Mouse (Mus musculus) layer of hippocampus, adult 9-11 months (tissue): ENCODE data around the gene Pnkp.

Source experiments
- DNase-seq: peaks from one replicate; pipeline ENCODE4 v3.0.0; 2022

The Pnkp gene

GRCm38 (mm10) chr7:44857042-44857552 is at the start of gene Pnkp:
Gene Pnkp (plus strand): TSS chr7:44857139.
- peak; percentile 94 for DNase-seq

GRCm38 (mm10) chr7:44808927-44809326 is 48.0 kb upstream of the Pnkp start:
- no peak for DNase-seq

- DNase-seq, result no peak
Measured at GRCm38 (mm10) chr7:44809466-44809865, 47.5 kb upstream of the Pnkp start.

- DNase-seq, result no peak
Measured at GRCm38 (mm10) chr7:44810365-44810764, 46.6 kb upstream of the Pnkp start.

GRCm38 (mm10) chr7:44810819-44811557 is 46.0 kb upstream of the Pnkp start:
- no peak for DNase-seq

- DNase-seq, result no peak
Measured at GRCm38 (mm10) chr7:44812651-44813325, 44.2 kb upstream of the Pnkp start.

- no peak for DNase-seq
Measured at GRCm38 (mm10) chr7:44813985-44814384, 43.0 kb upstream of the Pnkp start.

GRCm38 (mm10) chr7:44814423-44814822 is 42.5 kb upstream of the Pnkp start:
- no peak for DNase-seq

- DNase-seq, result no peak
Measured at GRCm38 (mm10) chr7:44814952-44815553, 41.9 kb upstream of the Pnkp start.

- DNase-seq, result peak; percentile 99
Measured at GRCm38 (mm10) chr7:44815721-44816469, 41.0 kb upstream of the Pnkp start, which contains the start of the genes Nup62 and Il4i1. Gene Nup62 (plus strand): TSS chr7:44816088. Gene Il4i1 (plus strand): TSS chr7:44816387.

- DNase-seq, result no peak
Measured at GRCm38 (mm10) chr7:44816470-44817021, 40.4 kb upstream of the Pnkp start, which contains the start of gene Atf5. Gene Atf5 (minus strand): TSS chr7:44816658.

- DNase-seq, result no peak
Measured at GRCm38 (mm10) chr7:44817441-44817840, 39.5 kb upstream of the Pnkp start.

GRCm38 (mm10) chr7:44818164-44818563 is 38.8 kb upstream of the Pnkp start:
- DNase-seq, result no peak

- no peak for DNase-seq
Measured at GRCm38 (mm10) chr7:44818751-44819235, 38.1 kb upstream of the Pnkp start.

GRCm38 (mm10) chr7:44819391-44819790 is 37.5 kb upstream of the Pnkp start:
- no peak for DNase-seq

GRCm38 (mm10) chr7:44819863-44820262 is 37.1 kb upstream of the Pnkp start:
- no peak for DNase-seq

GRCm38 (mm10) chr7:44820525-44820924 is 36.4 kb upstream of the Pnkp start:
- DNase-seq, result no peak

GRCm38 (mm10) chr7:44821666-44822448 is 35.1 kb upstream of the Pnkp start:
- DNase-seq, result peak; percentile 1

- DNase-seq, result peak; percentile 8
Measured at GRCm38 (mm10) chr7:44823409-44823808, 33.5 kb upstream of the Pnkp start.

- peak; percentile 64 for DNase-seq
Measured at GRCm38 (mm10) chr7:44824872-44825271, 32.1 kb upstream of the Pnkp start.

GRCm38 (mm10) chr7:44826771-44827170 is 30.2 kb upstream of the Pnkp start:
- no peak for DNase-seq
